Mouse (Mus musculus): ENCODE results near the gene Ripor1.

DNA sequence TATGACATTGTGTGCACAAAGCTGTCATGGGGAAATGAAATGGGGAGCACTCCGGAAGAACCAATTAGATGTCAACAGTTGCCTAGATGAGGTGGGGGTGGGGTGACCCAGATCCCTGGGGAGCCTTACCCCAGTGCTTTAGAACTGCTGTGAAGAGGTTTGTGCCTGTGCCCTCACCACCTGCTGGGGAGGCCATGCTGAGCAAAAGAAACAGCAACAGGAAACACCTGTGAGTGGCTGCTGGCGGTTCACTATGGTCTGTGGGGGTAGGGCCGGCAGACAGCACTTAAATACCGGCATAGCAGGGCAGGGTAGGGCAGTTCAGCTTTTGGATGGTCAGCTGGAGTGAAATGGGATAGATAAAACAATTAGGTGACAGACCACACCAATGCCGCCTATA is 18.1 kb downstream of the Ripor1 start:
- TF ChIP-seq CTCF (IDR thresholded peaks at IDR 0.05; ENCODE audit: extremely low read depth, insufficient read length, insufficient replicate concordance, low read depth, low read length) (no peak), POLR2A (IDR thresholded peaks at IDR 0.05; ENCODE audit: low read depth, low read length) (no peak)
